ENCODE assay signal across 10 mouse cellular contexts in genomic region chr8:122525004-122525403, GRCm38 (mm10). TPM values are rescaled to one million over a fixed set of nuclear protein-coding genes. Genes with fewer than 3 reads are reported as not detected.
A peak's percentile ranks its signal among the peaks of the same experiment; 100 is the strongest.
DNase-seq lines count a peak whose midpoint lies in the region; ATAC-seq and TF ChIP-seq lines count a peak whose summit lies in the region.
"Had no signal": no experiment of that assay in that cellular context is flagged by ENCODE, and none has a peak within 500 bp of the region (broad histone marks: within the 10 kb centered on the region; RNA-seq: fewer than 3 reads in every experiment).

No protein-coding gene starts in this region.

- ATAC-seq in kidney, embryonic 15.5 days (replicated peaks; ENCODE audit: low FRiP score) = no peak
- no peak for ATAC-seq in kidney, embryonic 14.5 days (ENCODE audit: low FRiP score, low TSS enrichment)
- peak; percentile 24; the same call in 1 of the 2 replicates for ATAC-seq in embryonic facial prominence, embryonic 11.5 days (replicated peaks; ENCODE audit: insufficient number of reproducible peaks, low FRiP score, low TSS enrichment, low read depth)
- ATAC-seq in heart, postnatal 0 days (ENCODE audit: insufficient read depth, low read depth) = no peak
- ATAC-seq in liver, postnatal 0 days = peak; percentile 30

- no peak for TF ChIP-seq EP300 in heart, postnatal 0 days (IDR thresholded peaks at IDR 0.05; ENCODE audit: low read depth)
- TF ChIP-seq EP300 in liver, postnatal 0 days (IDR thresholded peaks at IDR 0.05; ENCODE audit: low read depth) = no peak

- no peak overlapping the region for H3K9ac ChIP-seq in kidney, embryonic 15.5 days
- H3K9ac ChIP-seq in kidney, embryonic 14.5 days (ENCODE audit: low read depth, low read length) = no peak overlapping the region
- H3K9ac ChIP-seq in embryonic facial prominence, embryonic 11.5 days (replicated peaks; ENCODE audit: low read length) = no peak overlapping the region
- no peak overlapping the region for H3K9ac ChIP-seq in heart, postnatal 0 days (replicated peaks; ENCODE audit: low read depth, low read length)
- H3K9ac ChIP-seq in liver, postnatal 0 days (replicated peaks) = peak overlapping the region; percentile 18; the same call in 1 of the 2 replicates

- no peak overlapping the region for H3K4me3 ChIP-seq in kidney, embryonic 15.5 days (replicated peaks)
- no peak overlapping the region for H3K4me3 ChIP-seq in kidney, embryonic 14.5 days (ENCODE audit: low read length)
- no peak overlapping the region for H3K4me3 ChIP-seq in embryonic facial prominence, embryonic 11.5 days (ENCODE audit: low read depth, low read length)
- no peak overlapping the region for H3K4me3 ChIP-seq in heart, postnatal 0 days (ENCODE audit: low read depth, low read length)
- no peak overlapping the region for H3K4me3 ChIP-seq in liver, postnatal 0 days (ENCODE audit: low read depth, low read length)

- 73% methylated on average over 6 of the region's 6 CpGs for WGBS in kidney, embryonic 15.5 days
- WGBS in kidney, embryonic 14.5 days = 76% methylated on average over 6 of the region's 6 CpGs
- WGBS in embryonic facial prominence, embryonic 11.5 days = 73% methylated on average over 6 of the region's 6 CpGs
- WGBS in heart, postnatal 0 days = 74% methylated on average over 6 of the region's 6 CpGs
- 45% methylated on average over 6 of the region's 6 CpGs for WGBS in liver, postnatal 0 days (ENCODE audit: insufficient replicate concordance)

- no peak overlapping the region for H3K4me2 ChIP-seq in kidney, embryonic 15.5 days
- no peak overlapping the region for H3K4me2 ChIP-seq in kidney, embryonic 14.5 days (replicated peaks; ENCODE audit: low read depth, low read length)
- no peak overlapping the region for H3K4me2 ChIP-seq in embryonic facial prominence, embryonic 11.5 days (ENCODE audit: low read depth, low read length)
- H3K4me2 ChIP-seq in heart, postnatal 0 days (ENCODE audit: low read depth, low read length) = no peak overlapping the region
- peak overlapping the region; percentile 43 for H3K4me2 ChIP-seq in liver, postnatal 0 days (ENCODE audit: low read depth, low read length)

- H3K27ac ChIP-seq in kidney, embryonic 15.5 days = peak overlapping the region; percentile 87
- no peak overlapping the region for H3K27ac ChIP-seq in kidney, embryonic 14.5 days (ENCODE audit: low read depth, low read length)
- H3K27ac ChIP-seq in embryonic facial prominence, embryonic 11.5 days (replicated peaks; ENCODE audit: low read depth, low read length) = no peak overlapping the region
- peak overlapping the region; percentile 88 for H3K27ac ChIP-seq in heart, postnatal 0 days (ENCODE audit: low read depth)
- H3K27ac ChIP-seq in liver, postnatal 0 days (ENCODE audit: low read depth) = peak overlapping the region; percentile 39; the same call in 1 of the 2 replicates

- no peaks in the 10 kb centered on the region for H3K27me3 ChIP-seq in kidney, embryonic 15.5 days
- H3K27me3 ChIP-seq in kidney, embryonic 14.5 days (ENCODE audit: control insufficient read depth, insufficient read depth, low read length) = no peaks in the 10 kb centered on the region
- no peaks in the 10 kb centered on the region for H3K27me3 ChIP-seq in embryonic facial prominence, embryonic 11.5 days (ENCODE audit: control insufficient read depth, insufficient read depth, low read length)
- H3K27me3 ChIP-seq in heart, postnatal 0 days (ENCODE audit: control insufficient read depth, insufficient read depth, low read length) = no peaks in the 10 kb centered on the region
- H3K27me3 ChIP-seq in liver, postnatal 0 days (ENCODE audit: insufficient read depth, low read length) = no peaks in the 10 kb centered on the region

- intact Hi-C loops in left cerebral cortex, postnatal 14 days (cut with DNase I) = no loop called here

- peaks cover 65% of the 10 kb centered on the region for H3K4me1 ChIP-seq in kidney, embryonic 15.5 days
- H3K4me1 ChIP-seq in kidney, embryonic 14.5 days (ENCODE audit: control insufficient read depth, insufficient read depth, low read length) = peaks cover 50% of the 10 kb centered on the region
- peaks cover 10% of the 10 kb centered on the region for H3K4me1 ChIP-seq in embryonic facial prominence, embryonic 11.5 days (ENCODE audit: control insufficient read depth, insufficient read depth, low read length)
- peaks cover 56% of the 10 kb centered on the region for H3K4me1 ChIP-seq in heart, postnatal 0 days (ENCODE audit: control insufficient read depth, insufficient read depth)
- peaks cover 41% of the 10 kb centered on the region for H3K4me1 ChIP-seq in liver, postnatal 0 days (ENCODE audit: insufficient read depth)

- no peaks in the 10 kb centered on the region for H3K36me3 ChIP-seq in kidney, embryonic 15.5 days
- no peaks in the 10 kb centered on the region for H3K36me3 ChIP-seq in kidney, embryonic 14.5 days (ENCODE audit: control insufficient read depth, insufficient read depth, low read length)
- no peaks in the 10 kb centered on the region for H3K36me3 ChIP-seq in embryonic facial prominence, embryonic 11.5 days (replicated peaks; ENCODE audit: control insufficient read depth, insufficient read depth, low read depth, low read length)
- no peaks in the 10 kb centered on the region for H3K36me3 ChIP-seq in heart, postnatal 0 days (replicated peaks; ENCODE audit: control insufficient read depth, insufficient read depth, low read length)
- no peaks in the 10 kb centered on the region; the same call in 1 of the 2 replicates for H3K36me3 ChIP-seq in liver, postnatal 0 days (replicated peaks; ENCODE audit: insufficient read depth, low read length)

- TF ChIP-seq CTCF in heart, postnatal 0 days (IDR thresholded peaks at IDR 0.05; ENCODE audit: low read depth) = no peak
- no peak for TF ChIP-seq CTCF in liver, postnatal 0 days (IDR thresholded peaks at IDR 0.05; ENCODE audit: low read depth)

- no peak for DNase-seq in embryonic facial prominence, embryonic 11.5 days (ENCODE audit: low spot score)
- no peak for DNase-seq in heart, postnatal 0 days (ENCODE audit: low spot score)
- no peak for DNase-seq in liver, postnatal 0 days
- no peak for DNase-seq in cerebellum, adult 8-10 months
- no peak for DNase-seq in frontal cortex, postnatal 36 days (ENCODE audit: low spot score in 2 of 2)
- no peak for DNase-seq in left cerebral cortex, postnatal 14 days (ENCODE audit: low spot score in 2 of 2)
- DNase-seq: gastrocnemius, postnatal 36 days; spleen, adult 18-20 months had no signal

- no peaks in the 10 kb centered on the region for H3K9me3 ChIP-seq in kidney, embryonic 15.5 days (replicated peaks)
- H3K9me3 ChIP-seq in kidney, embryonic 14.5 days (ENCODE audit: control insufficient read depth, low read length) = no peaks in the 10 kb centered on the region
- H3K9me3 ChIP-seq in embryonic facial prominence, embryonic 11.5 days (replicated peaks; ENCODE audit: control insufficient read depth, low read length) = no peaks in the 10 kb centered on the region
- no peaks in the 10 kb centered on the region for H3K9me3 ChIP-seq in heart, postnatal 0 days (replicated peaks; ENCODE audit: control insufficient read depth, low read length)
- H3K9me3 ChIP-seq in liver, postnatal 0 days (ENCODE audit: low read length) = no peaks in the 10 kb centered on the region

RNA-seq across cellular contexts. Expression of gene Piezo1, which starts 26.1 kb away (rescaled TPM):
- 13.2 and 17.8 TPM in 2 replicates for polyA plus RNA-seq in kidney, embryonic 15.5 days (2015; fragmentation: Nextera tagmentation; extraction: Ambion mirVana)
- polyA plus RNA-seq in kidney, embryonic 14.5 days (2014; fragmentation: Nextera tagmentation; extraction: Ambion mirVana) = 16.5 and 17.9 TPM in 2 replicates
- polyA plus RNA-seq in embryonic facial prominence, embryonic 11.5 days (2014; fragmentation: Nextera tagmentation; extraction: Ambion mirVana) = 3.4 and 5.9 TPM in 2 replicates
- total RNA-seq in heart, postnatal 0 days (2014; rRNA removed; ENCODE audit: low replicate concordance) = 87.0 and 92.7 TPM in 2 replicates
- 8.0 and 10.1 TPM in 2 replicates for polyA plus RNA-seq in heart, postnatal 0 days (2015; fragmentation: Nextera tagmentation; extraction: Ambion mirVana)
- 2.6 and 3.4 TPM in 2 replicates for polyA plus RNA-seq in liver, postnatal 0 days (2015; fragmentation: Nextera tagmentation; extraction: Ambion mirVana)
- 10 to 100 TPM; 10.1 to 12.2 TPM for total RNA-seq in left cerebral cortex, postnatal 14 days (2021)

RNA-seq across cellular contexts. Expression of gene Cdt1, which starts 42.8 kb away (rescaled TPM):
- polyA plus RNA-seq in kidney, embryonic 15.5 days (2015; fragmentation: Nextera tagmentation; extraction: Ambion mirVana) = 40.8 and 50.4 TPM in 2 replicates
- polyA plus RNA-seq in kidney, embryonic 14.5 days (2014; fragmentation: Nextera tagmentation; extraction: Ambion mirVana) = 42.7 and 48.5 TPM in 2 replicates
- 31.6 and 32.1 TPM in 2 replicates for polyA plus RNA-seq in embryonic facial prominence, embryonic 11.5 days (2014; fragmentation: Nextera tagmentation; extraction: Ambion mirVana)
- total RNA-seq in heart, postnatal 0 days (2014; rRNA removed; ENCODE audit: low replicate concordance) = 27.5 and 52.3 TPM in 2 replicates
- 9.9 and 10.0 TPM in 2 replicates for polyA plus RNA-seq in heart, postnatal 0 days (2015; fragmentation: Nextera tagmentation; extraction: Ambion mirVana)
- polyA plus RNA-seq in liver, postnatal 0 days (2015; fragmentation: Nextera tagmentation; extraction: Ambion mirVana) = 19.8 and 23.7 TPM in 2 replicates
- total RNA-seq in left cerebral cortex, postnatal 14 days (2021) = 1 to 10 TPM; 2.2 to 3.5 TPM

RNA-seq across cellular contexts. Expression of gene Ctu2, which starts 49.1 kb away (rescaled TPM):
- polyA plus RNA-seq in kidney, embryonic 15.5 days (2015; fragmentation: Nextera tagmentation; extraction: Ambion mirVana) = 48.6 and 55.7 TPM in 2 replicates
- polyA plus RNA-seq in kidney, embryonic 14.5 days (2014; fragmentation: Nextera tagmentation; extraction: Ambion mirVana) = 50.4 and 51.6 TPM in 2 replicates
- 66.8 and 75.5 TPM in 2 replicates for polyA plus RNA-seq in embryonic facial prominence, embryonic 11.5 days (2014; fragmentation: Nextera tagmentation; extraction: Ambion mirVana)
- 19.5 and 28.4 TPM in 2 replicates for total RNA-seq in heart, postnatal 0 days (2014; rRNA removed; ENCODE audit: low replicate concordance)
- 20.9 and 24.3 TPM in 2 replicates for polyA plus RNA-seq in heart, postnatal 0 days (2015; fragmentation: Nextera tagmentation; extraction: Ambion mirVana)
- 17.8 and 20.9 TPM in 2 replicates for polyA plus RNA-seq in liver, postnatal 0 days (2015; fragmentation: Nextera tagmentation; extraction: Ambion mirVana)
- total RNA-seq in left cerebral cortex, postnatal 14 days (2021) = 10 to 100 TPM; 23.9 to 30.9 TPM

RNA-seq across cellular contexts. Expression of gene Rnf166, which starts 49.1 kb away (rescaled TPM):
- polyA plus RNA-seq in kidney, embryonic 15.5 days (2015; fragmentation: Nextera tagmentation; extraction: Ambion mirVana) = 37.7 and 39.8 TPM in 2 replicates
- polyA plus RNA-seq in kidney, embryonic 14.5 days (2014; fragmentation: Nextera tagmentation; extraction: Ambion mirVana) = 33.5 and 35.3 TPM in 2 replicates
- polyA plus RNA-seq in embryonic facial prominence, embryonic 11.5 days (2014; fragmentation: Nextera tagmentation; extraction: Ambion mirVana) = 26.6 and 27.4 TPM in 2 replicates
- total RNA-seq in heart, postnatal 0 days (2014; rRNA removed; ENCODE audit: low replicate concordance) = 39.7 and 42.7 TPM in 2 replicates
- 39.4 and 45.9 TPM in 2 replicates for polyA plus RNA-seq in heart, postnatal 0 days (2015; fragmentation: Nextera tagmentation; extraction: Ambion mirVana)
- 18.5 and 18.9 TPM in 2 replicates for polyA plus RNA-seq in liver, postnatal 0 days (2015; fragmentation: Nextera tagmentation; extraction: Ambion mirVana)
- total RNA-seq in left cerebral cortex, postnatal 14 days (2021) = 10 to 100 TPM; 22.4 to 23.2 TPM

RNA-seq across cellular contexts. Expression of gene Aprt, which starts 51.7 kb away (rescaled TPM):
- polyA plus RNA-seq in kidney, embryonic 15.5 days (2015; fragmentation: Nextera tagmentation; extraction: Ambion mirVana) = 333 and 353 TPM in 2 replicates
- 370 and 400 TPM in 2 replicates for polyA plus RNA-seq in kidney, embryonic 14.5 days (2014; fragmentation: Nextera tagmentation; extraction: Ambion mirVana)
- 246 and 268 TPM in 2 replicates for polyA plus RNA-seq in embryonic facial prominence, embryonic 11.5 days (2014; fragmentation: Nextera tagmentation; extraction: Ambion mirVana)
- total RNA-seq in heart, postnatal 0 days (2014; rRNA removed; ENCODE audit: low replicate concordance) = 106 and 112 TPM in 2 replicates
- 104 and 119 TPM in 2 replicates for polyA plus RNA-seq in heart, postnatal 0 days (2015; fragmentation: Nextera tagmentation; extraction: Ambion mirVana)
- polyA plus RNA-seq in liver, postnatal 0 days (2015; fragmentation: Nextera tagmentation; extraction: Ambion mirVana) = 223 and 249 TPM in 2 replicates
- total RNA-seq in left cerebral cortex, postnatal 14 days (2021) = 10 to 100 TPM; 73.7 to 81.1 TPM

Comparison
In these comparisons a context has a peak if more than half of its experiments do, and no peak if none do; other contexts are left out.
1. H3K27ac ChIP-seq: peak in kidney, embryonic 15.5 days (single experiment), heart, postnatal 0 days (single experiment) and liver, postnatal 0 days (single experiment); none in kidney, embryonic 14.5 days (single experiment) and embryonic facial prominence, embryonic 11.5 days (single experiment).
2. ATAC-seq: peak in embryonic facial prominence, embryonic 11.5 days (single experiment) and liver, postnatal 0 days (single experiment); none in kidney, embryonic 15.5 days (single experiment), kidney, embryonic 14.5 days (single experiment) and heart, postnatal 0 days (single experiment).